Mouse (Mus musculus): Measurements from ENCODE around the gene Btrc. TPM values are rescaled to one million over a fixed set of nuclear protein-coding genes. Genes with fewer than 3 reads are reported as not detected.
"Not testable (repeated sequence)": the region's sequence is repeated elsewhere in the genome, so short reads cannot be mapped to it uniquely, and the experiment has no call there.

The Btrc gene
- polyA plus RNA-seq, 1 experiment from 2014 or later: 40.8 TPM

GRCm38 (mm10) chr19:45541409-45542041 is 178.0 kb downstream of the Btrc start:
- peak overlapping the region; percentile 40; the same call in 1 of the 2 replicates for H3K9ac ChIP-seq (ENCODE audit: low read length)
- no peak overlapping the region for H3K27ac ChIP-seq (ENCODE audit: low read length)
- H3K9me3 ChIP-seq (replicated peaks; ENCODE audit: control insufficient read depth, low read length): no peaks in the 10 kb centered on the region
- peaks cover 10% of the 10 kb centered on the region for H3K4me1 ChIP-seq (ENCODE audit: control insufficient read depth, insufficient read depth, low read length)
- H3K4me2 ChIP-seq (ENCODE audit: low read depth, low read length): peak overlapping the region; percentile 72
- peak overlapping the region; percentile 36 for H3K4me3 ChIP-seq (replicated peaks; ENCODE audit: low read length)
- peaks cover 25% of the 10 kb centered on the region for H3K27me3 ChIP-seq (ENCODE audit: control insufficient read depth, insufficient read depth, low read length)
- no peaks in the 10 kb centered on the region for H3K36me3 ChIP-seq (ENCODE audit: control insufficient read depth, insufficient read depth, low read length)
- ATAC-seq (ENCODE audit: insufficient read depth, low FRiP score): peak; percentile 26; the same call in 1 of the 2 replicates
- WGBS: under 1% methylated on average over 52 of the region's 58 CpGs

DNA sequence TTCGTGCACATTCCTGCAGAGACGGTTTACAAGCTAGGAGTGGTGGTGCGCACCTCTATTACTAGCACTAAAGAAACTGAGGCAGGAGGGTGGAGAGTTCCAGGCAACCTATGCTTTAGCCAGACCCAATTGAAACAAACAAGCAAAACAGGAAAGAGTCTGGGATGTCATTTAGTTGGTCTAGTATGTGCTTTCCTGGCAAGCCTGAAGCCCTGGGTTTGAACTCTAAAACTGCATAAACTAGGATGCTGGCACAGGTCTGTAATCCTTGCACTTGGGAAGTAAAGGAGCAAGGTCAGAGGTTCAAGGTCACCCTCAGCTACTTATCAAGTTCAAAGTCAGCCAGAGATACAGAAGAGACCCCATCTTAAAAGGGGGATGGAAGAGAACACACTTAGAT is 178.5 kb downstream of the Btrc start:
- peak overlapping the region; percentile 36 for H3K4me3 ChIP-seq (replicated peaks; ENCODE audit: low read length)

GRCm38 (mm10) chr19:45544152-45544924 is 180.8 kb downstream of the Btrc start:
- peak overlapping the region; percentile 66 for H3K9ac ChIP-seq (ENCODE audit: low read length)
- peak overlapping the region; percentile 50 for H3K4me3 ChIP-seq (replicated peaks; ENCODE audit: low read length)
- peaks cover 10% of the 10 kb centered on the region for H3K4me1 ChIP-seq (ENCODE audit: control insufficient read depth, insufficient read depth, low read length)
- 0 out of 2 replicates have a peak, but pooled peaks have one; percentile 41 for ATAC-seq (ENCODE audit: insufficient read depth, low FRiP score)
- H3K4me2 ChIP-seq (ENCODE audit: low read depth, low read length): peak overlapping the region; percentile 97
- no peaks in the 10 kb centered on the region for H3K9me3 ChIP-seq (replicated peaks; ENCODE audit: control insufficient read depth, low read length)
- H3K36me3 ChIP-seq (ENCODE audit: control insufficient read depth, insufficient read depth, low read length): no peaks in the 10 kb centered on the region
- 2% methylated on average over 22 of the region's 26 CpGs for WGBS
- H3K27ac ChIP-seq (ENCODE audit: low read length): no peak overlapping the region
- H3K27me3 ChIP-seq (ENCODE audit: control insufficient read depth, insufficient read depth, low read length): peaks cover 25% of the 10 kb centered on the region

More for the DNA sequence above, 178.5 kb downstream of the Btrc start:
- peaks cover 10% of the 10 kb centered on the region for H3K4me1 ChIP-seq (ENCODE audit: control insufficient read depth, insufficient read depth, low read length)
- H3K9me3 ChIP-seq (replicated peaks; ENCODE audit: control insufficient read depth, low read length): no peaks in the 10 kb centered on the region
- no peak overlapping the region for H3K9ac ChIP-seq (ENCODE audit: low read length)
- ATAC-seq (ENCODE audit: insufficient read depth, low FRiP score): no peak
- 22% methylated on average over 3 of the region's 3 CpGs for WGBS
- H3K27me3 ChIP-seq (ENCODE audit: control insufficient read depth, insufficient read depth, low read length): peaks cover 25% of the 10 kb centered on the region
- no peak overlapping the region for H3K27ac ChIP-seq (ENCODE audit: low read length)
- H3K36me3 ChIP-seq (ENCODE audit: control insufficient read depth, insufficient read depth, low read length): no peaks in the 10 kb centered on the region
- H3K4me2 ChIP-seq (ENCODE audit: low read depth, low read length): peak overlapping the region; percentile 72

GRCm38 (mm10) chr19:45544925-45545321 is 181.4 kb downstream of the Btrc start:
- no peak overlapping the region for H3K27ac ChIP-seq (ENCODE audit: low read length)
- peaks cover 25% of the 10 kb centered on the region for H3K27me3 ChIP-seq (ENCODE audit: control insufficient read depth, insufficient read depth, low read length)
- H3K4me3 ChIP-seq (replicated peaks; ENCODE audit: low read length): peak overlapping the region; percentile 50
- peak; percentile 74 for ATAC-seq (ENCODE audit: insufficient read depth, low FRiP score)
- H3K4me1 ChIP-seq (ENCODE audit: control insufficient read depth, insufficient read depth, low read length): peaks cover 10% of the 10 kb centered on the region
- peak overlapping the region; percentile 97 for H3K4me2 ChIP-seq (ENCODE audit: low read depth, low read length)
- under 1% methylated on average over 30 of the region's 30 CpGs for WGBS
- no peaks in the 10 kb centered on the region for H3K9me3 ChIP-seq (replicated peaks; ENCODE audit: control insufficient read depth, low read length)
- peak overlapping the region; percentile 66 for H3K9ac ChIP-seq (ENCODE audit: low read length)
- no peaks in the 10 kb centered on the region for H3K36me3 ChIP-seq (ENCODE audit: control insufficient read depth, insufficient read depth, low read length)

DNA sequence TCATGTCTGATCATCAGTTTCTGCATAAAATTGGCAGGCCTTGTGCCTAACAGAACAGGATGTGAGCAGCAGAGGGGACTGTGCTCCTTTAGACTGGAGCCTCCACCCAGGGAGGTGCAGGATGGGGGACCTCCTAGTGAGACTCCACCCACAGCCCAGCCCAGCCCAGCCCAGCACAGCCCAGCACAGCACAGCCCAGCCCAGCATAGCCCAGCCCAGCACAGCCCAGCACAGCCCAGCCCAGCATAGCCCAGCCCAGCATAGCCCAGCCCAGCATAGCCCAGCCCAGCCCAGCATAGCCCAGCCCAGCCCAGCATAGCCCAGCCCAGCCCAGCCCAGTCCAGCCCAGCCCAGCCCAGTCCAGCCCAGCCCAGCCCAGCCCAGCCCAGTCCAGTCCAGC is 184.7 kb downstream of the Btrc start:
- H3K4me1 ChIP-seq (ENCODE audit: control insufficient read depth, insufficient read depth, low read length): peaks cover 16% of the 10 kb centered on the region
- not testable (repeated sequence) for H3K27me3 ChIP-seq (ENCODE audit: control insufficient read depth, insufficient read depth, low read length); H3K9me3 ChIP-seq (replicated peaks; ENCODE audit: control insufficient read depth, low read length); H3K36me3 ChIP-seq (ENCODE audit: control insufficient read depth, insufficient read depth, low read length); H3K4me2 ChIP-seq (ENCODE audit: low read depth, low read length); H3K27ac ChIP-seq (ENCODE audit: low read length); H3K9ac ChIP-seq (ENCODE audit: low read length); H3K4me3 ChIP-seq (replicated peaks; ENCODE audit: low read length)
- 0 out of 2 replicates have a peak, but pooled peaks have one; percentile 25 for ATAC-seq (ENCODE audit: insufficient read depth, low FRiP score)

DNA sequence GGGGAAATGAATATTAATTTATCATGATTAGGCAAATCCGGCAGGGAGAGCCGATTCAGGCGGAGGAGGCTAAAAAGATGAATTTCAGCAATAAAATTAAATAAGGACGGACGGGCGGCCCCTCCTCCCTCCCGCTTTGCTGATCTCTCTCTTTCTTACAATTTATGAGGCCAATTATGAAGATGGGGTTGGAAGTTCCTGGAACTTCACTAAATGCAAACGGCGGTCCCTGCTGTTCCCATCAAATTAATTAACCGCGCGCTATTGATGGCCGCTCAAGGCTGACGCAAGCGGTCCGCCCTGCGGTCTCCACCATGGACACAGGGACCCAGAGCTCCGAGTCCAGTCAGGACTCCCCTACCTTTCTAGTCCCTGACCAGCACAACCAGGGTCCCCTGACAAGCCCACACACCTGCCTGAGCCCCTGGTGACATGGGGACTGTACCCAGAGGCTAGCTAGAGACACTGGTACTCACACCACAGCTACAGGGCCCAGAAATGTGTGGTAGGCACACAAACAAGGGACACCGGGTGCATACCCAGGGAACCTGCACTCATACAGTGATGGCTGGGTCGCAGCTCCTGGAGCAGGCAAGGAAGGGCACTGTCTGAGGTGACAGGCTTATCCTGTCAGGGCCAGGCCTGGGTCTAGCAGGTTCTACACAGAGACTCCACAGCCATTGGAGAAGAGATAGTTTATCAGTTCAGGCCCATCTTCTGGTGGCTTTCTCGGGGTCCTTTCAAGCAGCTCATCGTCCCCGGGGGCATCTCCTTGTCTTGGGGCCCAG is 185.8 kb downstream of the Btrc start:
- H3K4me3 ChIP-seq (replicated peaks; ENCODE audit: low read length): no peak overlapping the region
- no peaks in the 10 kb centered on the region for H3K9me3 ChIP-seq (replicated peaks; ENCODE audit: control insufficient read depth, low read length)
- no peak overlapping the region; the same call in 1 of the 2 replicates for H3K9ac ChIP-seq (ENCODE audit: low read length)
- no peak overlapping the region for H3K27ac ChIP-seq (ENCODE audit: low read length)
- 81% methylated on average over 23 of the region's 23 CpGs for WGBS
- ATAC-seq (ENCODE audit: insufficient read depth, low FRiP score): no peak
- H3K27me3 ChIP-seq (ENCODE audit: control insufficient read depth, insufficient read depth, low read length): peaks cover 2% of the 10 kb centered on the region; the same call in 1 of the 2 replicates
- peaks cover 11% of the 10 kb centered on the region; the same call in 1 of the 2 replicates for H3K4me1 ChIP-seq (ENCODE audit: control insufficient read depth, insufficient read depth, low read length)
- H3K36me3 ChIP-seq (ENCODE audit: control insufficient read depth, insufficient read depth, low read length): 0 out of 2 replicates have a peak, but pooled peaks cover 7% of the 10 kb centered on the region
- H3K4me2 ChIP-seq (ENCODE audit: low read depth, low read length): no peak overlapping the region

DNA sequence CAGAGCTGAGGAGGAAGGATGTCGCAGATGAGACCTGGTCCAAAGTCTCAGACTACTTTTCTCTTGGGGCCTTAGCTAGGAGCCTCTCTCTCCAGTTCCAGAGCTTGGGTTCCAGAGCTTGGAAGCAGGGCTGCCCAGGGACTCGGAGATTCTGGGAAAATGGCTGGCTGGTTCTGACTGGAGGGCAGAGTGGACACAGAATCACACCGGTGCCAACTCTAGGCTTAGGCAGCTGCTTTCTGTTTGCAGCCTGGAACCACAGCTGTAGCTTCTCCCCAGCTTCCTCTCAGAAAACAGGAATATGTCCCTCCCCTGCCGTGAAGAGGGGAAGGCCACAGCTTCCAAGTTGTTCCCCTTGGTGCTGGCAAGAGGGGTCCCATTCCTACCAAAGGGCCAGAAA is 186.4 kb downstream of the Btrc start:
- Histone ChIP-seq H3K4me3 (replicated peaks; ENCODE audit: low read length) (no peak overlapping the region), H3K4me1 (ENCODE audit: control insufficient read depth, insufficient read depth, low read length) (0 out of 2 replicates have a peak, but pooled peaks cover 7% of the 10 kb centered on the region), H3K36me3 (ENCODE audit: control insufficient read depth, insufficient read depth, low read length) (0 out of 2 replicates have a peak, but pooled peaks cover 7% of the 10 kb centered on the region), H3K4me2 (ENCODE audit: low read depth, low read length) (no peak overlapping the region), H3K9ac (ENCODE audit: low read length) (no peak overlapping the region; the same call in 1 of the 2 replicates), H3K9me3 (replicated peaks; ENCODE audit: control insufficient read depth, low read length) (no peaks in the 10 kb centered on the region), H3K27me3 (ENCODE audit: control insufficient read depth, insufficient read depth, low read length) (peaks cover 2% of the 10 kb centered on the region; the same call in 1 of the 2 replicates), H3K27ac (ENCODE audit: low read length) (no peak overlapping the region)
- ATAC-seq (ENCODE audit: insufficient read depth, low FRiP score): no peak
- 53% methylated on average over 4 of the region's 4 CpGs for WGBS

DNA sequence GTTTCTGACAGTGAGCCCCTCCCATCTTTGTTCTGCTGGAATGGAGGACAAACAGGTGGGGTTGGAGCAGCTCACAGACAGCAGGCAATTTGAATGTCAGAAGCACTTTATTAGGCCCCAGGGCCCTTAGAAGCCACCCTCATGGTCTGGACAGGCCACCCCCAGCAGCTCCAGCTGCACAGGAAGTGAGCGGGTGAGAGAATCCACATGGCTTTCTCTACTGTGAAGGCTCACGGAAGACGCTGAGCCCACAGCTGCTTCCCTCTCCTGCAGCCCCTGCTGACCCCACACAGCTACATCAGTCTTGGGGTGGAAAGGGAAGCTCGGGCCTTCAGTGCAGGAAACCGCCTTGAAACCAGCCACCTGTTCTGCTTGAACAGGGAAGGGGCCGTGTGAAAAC is 188.7 kb downstream of the Btrc start:
- no peaks in the 10 kb centered on the region for H3K27me3 ChIP-seq (ENCODE audit: control insufficient read depth, insufficient read depth, low read length)
- H3K4me3 ChIP-seq (replicated peaks; ENCODE audit: low read length): no peak overlapping the region
- H3K27ac ChIP-seq (ENCODE audit: low read length): no peak overlapping the region
- 31% methylated on average over 6 of the region's 6 CpGs for whole genome bisulfite sequencing
- H3K9ac ChIP-seq (ENCODE audit: low read length): no peak overlapping the region
- no peaks in the 10 kb centered on the region for H3K9me3 ChIP-seq (replicated peaks; ENCODE audit: control insufficient read depth, low read length)
- H3K4me2 ChIP-seq (ENCODE audit: low read depth, low read length): no peak overlapping the region
- 0 out of 2 replicates have a peak, but pooled peaks cover 7% of the 10 kb centered on the region for H3K36me3 ChIP-seq (ENCODE audit: control insufficient read depth, insufficient read depth, low read length)
- H3K4me1 ChIP-seq (ENCODE audit: control insufficient read depth, insufficient read depth, low read length): 0 out of 2 replicates have a peak, but pooled peaks cover 7% of the 10 kb centered on the region
- ATAC-seq (ENCODE audit: insufficient read depth, low FRiP score): peak; percentile 57; the same call in 1 of the 2 replicates
